Mouse (Mus musculus): ENCODE data around the gene Ctnnal1.
A peak's percentile ranks its signal among the peaks of the same experiment; 100 is the strongest.

The Ctnnal1 gene

GRCm38 (mm10) chr4:56811642-56812041 is 53.3 kb downstream of the Ctnnal1 start:
- DNase-seq (ENCODE audit: extremely low spot score, low read depth, low spot score), result no peak

GRCm38 (mm10) chr4:56809050-56809449 is 55.9 kb downstream of the Ctnnal1 start:
- DNase-seq (ENCODE audit: extremely low spot score, low read depth, low spot score), result no peak

DNA sequence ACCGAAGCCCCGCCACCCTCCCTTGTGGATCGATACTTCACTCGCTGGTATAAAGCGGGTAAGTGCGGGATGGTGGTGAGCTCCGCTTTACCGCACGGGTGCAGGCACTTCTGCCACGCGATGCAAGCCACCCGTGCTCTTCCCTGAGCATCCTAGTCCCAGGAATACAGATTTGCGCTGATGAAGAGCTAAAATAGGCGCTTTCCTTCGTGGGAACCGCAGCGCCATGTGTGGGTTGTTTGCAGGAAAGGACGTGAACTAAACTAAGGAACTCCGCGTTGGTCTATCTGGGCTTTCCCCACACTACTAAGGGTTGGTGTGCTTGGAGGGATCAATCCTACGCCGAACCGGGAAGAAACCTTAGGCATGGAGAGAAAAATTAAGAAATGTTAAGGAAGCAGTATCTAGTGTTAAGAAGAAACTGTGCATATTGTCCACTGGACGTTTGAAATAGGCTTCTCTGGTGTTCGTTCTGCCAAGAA is 62.3 kb downstream of the Ctnnal1 start:
- no peak for DNase-seq (ENCODE audit: extremely low spot score, low read depth, low spot score)

- DNase-seq (ENCODE audit: extremely low spot score, low read depth, low spot score), result peak; percentile 58
Observed at GRCm38 (mm10) chr4:56801907-56802668, 62.9 kb downstream of the Ctnnal1 start, which contains the start of the genes Elp1 and Fam206a. Gene Elp1 (minus strand): TSS chr4:56802331. Gene Fam206a (plus strand): TSS chr4:56802345.

DNA sequence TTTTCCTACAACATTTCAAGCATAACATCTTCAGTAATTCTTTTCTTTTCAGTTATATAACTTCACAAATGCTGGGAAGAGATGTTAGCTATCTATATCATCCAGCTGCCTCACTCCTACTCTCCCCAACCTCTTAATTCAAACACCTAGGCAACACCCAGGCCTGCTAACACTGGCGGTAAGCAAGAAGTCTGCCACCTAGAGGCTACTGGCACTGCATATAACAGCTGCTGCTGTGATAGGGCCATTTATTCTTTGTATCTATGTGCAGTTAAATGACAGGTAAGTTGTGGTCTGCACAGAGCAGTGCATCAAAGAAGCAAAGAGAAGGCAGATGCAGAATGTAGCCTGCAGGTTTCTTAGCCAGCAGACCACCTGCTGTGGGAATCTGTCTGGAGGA is 73.6 kb downstream of the Ctnnal1 start:
- DNase-seq (ENCODE audit: extremely low spot score, low read depth, low spot score), result no peak

DNA sequence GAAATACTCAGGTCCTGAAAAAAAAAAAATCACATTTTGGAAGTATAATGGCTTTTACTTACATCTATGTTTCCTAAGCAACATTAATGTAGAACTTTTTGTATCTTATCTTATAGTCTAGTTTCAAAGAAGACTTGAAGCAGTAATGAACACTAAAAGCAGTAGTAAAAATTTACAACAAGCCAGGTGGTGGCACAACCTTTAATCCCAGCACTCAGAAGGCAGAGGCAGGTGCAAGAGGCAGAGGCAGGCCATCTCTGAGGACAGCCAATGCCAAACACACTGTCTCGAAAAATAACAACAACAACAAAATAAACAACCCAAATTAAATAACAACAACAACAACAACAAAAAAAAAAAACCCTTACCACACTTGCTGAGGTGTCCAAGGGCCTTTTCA is 93.9 kb downstream of the Ctnnal1 start:
- no peak for DNase-seq (ENCODE audit: extremely low spot score, low read depth, low spot score)

GRCm38 (mm10) chr4:56768913-56769312 is 96.1 kb downstream of the Ctnnal1 start:
- no peak for DNase-seq (ENCODE audit: extremely low spot score, low read depth, low spot score)

DNA sequence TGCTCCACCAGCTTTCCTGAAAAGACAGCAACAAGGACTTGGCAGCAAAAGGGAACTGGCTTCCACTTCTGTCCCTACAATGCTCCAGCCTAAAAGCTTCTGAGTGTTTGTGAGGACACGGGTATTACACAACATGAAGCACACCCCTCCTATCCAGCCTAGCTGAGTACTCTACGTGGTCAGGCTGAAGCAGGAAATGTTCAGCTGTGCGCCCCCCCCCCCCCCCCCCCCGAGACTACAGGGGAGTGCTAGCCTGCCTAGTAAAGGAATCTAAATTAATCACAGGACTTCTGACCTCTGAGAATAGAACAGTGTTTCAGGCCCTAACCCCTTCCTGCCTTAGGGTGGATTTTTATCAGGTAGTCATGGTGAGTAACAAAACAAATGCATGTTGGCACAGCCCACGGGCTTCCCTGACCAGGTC is 97.1 kb downstream of the Ctnnal1 start:
- DNase-seq (ENCODE audit: extremely low spot score, low read depth, low spot score), result no peak
